Mouse (Mus musculus): ENCODE measurements around the gene Sdhaf4. TPM values are rescaled to one million over a fixed set of nuclear protein-coding genes. Genes with fewer than 3 reads are reported as not detected.

Sdhaf4 gene
- polyA plus RNA-seq, 1 experiment = 26.4 TPM

- Histone ChIP-seq H3K4me1 (ENCODE audit: control insufficient read depth, insufficient read depth, low read length) (peaks cover 5% of the 10 kb centered on the region), H3K36me3 (ENCODE audit: control insufficient read depth, insufficient read depth, low read length) (no peaks in the 10 kb centered on the region), H3K27me3 (replicated peaks; ENCODE audit: control insufficient read depth, insufficient read depth, low read length) (no peaks in the 10 kb centered on the region), H3K27ac (ENCODE audit: insufficient read depth, low read depth, low read length) (0 out of 2 replicates have a peak overlapping the region, but pooled peaks have one; percentile 12), H3K4me3 (ENCODE audit: insufficient read depth, low read depth, low read length) (no peak overlapping the region)
- 73% methylated on average over 6 of the region's 6 CpGs for WGBS
- DNase-seq = peak; percentile 52
- no peak for TF ChIP-seq CTCF (conservative IDR thresholded peaks at IDR 0.05; ENCODE audit: insufficient read depth, insufficient read length, low read depth, low read length)
- no peak for TF ChIP-seq POLR2A (IDR thresholded peaks at IDR 0.05; ENCODE audit: low read depth, low read length)
These were observed 47.4 kb downstream of the Sdhaf4 start for GRCm38 (mm10) chr1:23958101-23958500.

- no peaks in the 10 kb centered on the region for H3K36me3 ChIP-seq (ENCODE audit: control insufficient read depth, insufficient read depth, low read length)
- TF ChIP-seq CTCF (conservative IDR thresholded peaks at IDR 0.05; ENCODE audit: insufficient read depth, insufficient read length, low read depth, low read length) (no peak), POLR2A (IDR thresholded peaks at IDR 0.05; ENCODE audit: low read depth, low read length) (no peak)
These were observed 49.9 kb downstream of the Sdhaf4 start for GRCm38 (mm10) chr1:23955539-23955938.

GRCm38 (mm10) chr1:23953921-23954320 lies 51.5 kb downstream of the Sdhaf4 start:
- Histone ChIP-seq H3K27ac (ENCODE audit: insufficient read depth, low read depth, low read length) (peak overlapping the region; percentile 49; the same call in 1 of the 2 replicates), H3K4me1 (ENCODE audit: control insufficient read depth, insufficient read depth, low read length) (peaks cover 5% of the 10 kb centered on the region), H3K36me3 (ENCODE audit: control insufficient read depth, insufficient read depth, low read length) (no peaks in the 10 kb centered on the region), H3K27me3 (replicated peaks; ENCODE audit: control insufficient read depth, insufficient read depth, low read length) (no peaks in the 10 kb centered on the region), H3K4me3 (ENCODE audit: insufficient read depth, low read depth, low read length) (no peak overlapping the region)
- TF ChIP-seq POLR2A (IDR thresholded peaks at IDR 0.05; ENCODE audit: low read depth, low read length) (no peak), CTCF (conservative IDR thresholded peaks at IDR 0.05; ENCODE audit: insufficient read depth, insufficient read length, low read depth, low read length) (no peak)
- peak; percentile 88 for DNase-seq
- WGBS = 51% methylated on average over 13 of the region's 13 CpGs

More at GRCm38 (mm10) chr1:23955539-23955938, 49.9 kb downstream of the Sdhaf4 start:
- no peaks in the 10 kb centered on the region for H3K27me3 ChIP-seq (replicated peaks; ENCODE audit: control insufficient read depth, insufficient read depth, low read length)
- DNase-seq = no peak
- H3K4me1 ChIP-seq (ENCODE audit: control insufficient read depth, insufficient read depth, low read length) = peaks cover 5% of the 10 kb centered on the region
- 90% methylated on average over 4 of the region's 4 CpGs for WGBS
- H3K27ac ChIP-seq (ENCODE audit: insufficient read depth, low read depth, low read length) = no peak overlapping the region
- H3K4me3 ChIP-seq (ENCODE audit: insufficient read depth, low read depth, low read length) = no peak overlapping the region

GRCm38 (mm10) chr1:23948778-23949699 lies 56.4 kb downstream of the Sdhaf4 start:
- Histone ChIP-seq H3K4me1 (ENCODE audit: control insufficient read depth, insufficient read depth, low read length) (0 out of 2 replicates have a peak, but pooled peaks cover 3% of the 10 kb centered on the region), H3K4me3 (ENCODE audit: insufficient read depth, low read depth, low read length) (no peak overlapping the region), H3K27ac (ENCODE audit: insufficient read depth, low read depth, low read length) (no peak overlapping the region), H3K27me3 (replicated peaks; ENCODE audit: control insufficient read depth, insufficient read depth, low read length) (no peaks in the 10 kb centered on the region), H3K36me3 (ENCODE audit: control insufficient read depth, insufficient read depth, low read length) (no peaks in the 10 kb centered on the region)
- no peak for DNase-seq
- TF ChIP-seq CTCF (conservative IDR thresholded peaks at IDR 0.05; ENCODE audit: insufficient read depth, insufficient read length, low read depth, low read length) (no peak), POLR2A (IDR thresholded peaks at IDR 0.05; ENCODE audit: low read depth, low read length) (no peak)
- 85% methylated on average over 15 of the region's 15 CpGs for WGBS

GRCm38 (mm10) chr1:23948290-23948689 lies 57.2 kb downstream of the Sdhaf4 start:
- Histone ChIP-seq H3K27ac (ENCODE audit: insufficient read depth, low read depth, low read length) (no peak overlapping the region), H3K36me3 (ENCODE audit: control insufficient read depth, insufficient read depth, low read length) (no peaks in the 10 kb centered on the region), H3K4me3 (ENCODE audit: insufficient read depth, low read depth, low read length) (no peak overlapping the region), H3K4me1 (ENCODE audit: control insufficient read depth, insufficient read depth, low read length) (peaks cover 8% of the 10 kb centered on the region; the same call in 1 of the 2 replicates), H3K27me3 (replicated peaks; ENCODE audit: control insufficient read depth, insufficient read depth, low read length) (no peaks in the 10 kb centered on the region)
- no peak for DNase-seq
- TF ChIP-seq CTCF (conservative IDR thresholded peaks at IDR 0.05; ENCODE audit: insufficient read depth, insufficient read length, low read depth, low read length) (no peak), POLR2A (IDR thresholded peaks at IDR 0.05; ENCODE audit: low read depth, low read length) (no peak)
- 81% methylated on average over 7 of the region's 7 CpGs for WGBS

Other genes with a start within 250 kb of the Sdhaf4 start
- gene B3gat2, start 243.9 kb downstream of the Sdhaf4 start, polyA plus RNA-seq (2012; rRNA removed) = 58.8 and 81.1 TPM in 2 replicates
- gene Smap1, start 83.3 kb downstream of the Sdhaf4 start, polyA plus RNA-seq (2012; rRNA removed) = 43.8 and 57.8 TPM in 2 replicates
- 6.4 and 7.0 TPM in 2 replicates for gene Fam135a, start 94.7 kb upstream of the Sdhaf4 start, polyA plus RNA-seq (2012; rRNA removed)
- gene Col9a1, start 172.0 kb upstream of the Sdhaf4 start, polyA plus RNA-seq (2012; rRNA removed) = not detected in 2 replicates